Mouse (Mus musculus) kidney, adult 2 months (tissue): ENCODE data around the gene Rbfox3. TPM values are rescaled to one million over a fixed set of nuclear protein-coding genes. Genes with fewer than 3 reads are reported as not detected.

Experiments used
- DNase-seq: peaks from one replicate; pipeline ENCODE4 v3.0.0; 2021
- H3K27ac ChIP-seq: fragments of 200-500 bp; 2 replicates; pipeline ENCODE4 v1.5.1; 2012; ENCODE audit warnings: low read depth, low read length, control low read depth, inconsistent platforms; ENCODE audit not compliant: insufficient read depth
- H3K27me3 ChIP-seq: fragments of 200-500 bp; replicated peaks from 2 replicates; pipeline ENCODE4 v1.6.1; 2012; ENCODE audit warnings: mild to moderate bottlenecking, moderate library complexity, low read length, inconsistent platforms; ENCODE audit not compliant: control insufficient read depth, insufficient read depth
- H3K36me3 ChIP-seq: fragments of 200-500 bp; 2 replicates; pipeline ENCODE4 v1.6.1; 2012; ENCODE audit warnings: mild to moderate bottlenecking, moderate library complexity, low read length, inconsistent platforms; ENCODE audit not compliant: control insufficient read depth, insufficient read depth
- H3K4me1 ChIP-seq: fragments of 200-500 bp; 2 replicates; pipeline ENCODE4 v1.6.1; 2011; ENCODE audit warnings: low read length; ENCODE audit not compliant: control insufficient read depth, insufficient read depth
- H3K4me3 ChIP-seq: fragments of 200-500 bp; 2 replicates; pipeline ENCODE4 v1.5.1; 2011; ENCODE audit warnings: mild to moderate bottlenecking, low read depth, low read length, control low read depth; ENCODE audit not compliant: insufficient read depth
- CTCF ChIP-seq: fragments of 200-500 bp; conservative IDR thresholded peaks from 2 replicates; pipeline ENCODE4 v1.5.1; 2011; ENCODE audit warnings: low read depth, mild to moderate bottlenecking, control low read depth, low read length, moderate library complexity, mixed read lengths; ENCODE audit not compliant: insufficient read depth, insufficient read length
- POLR2A ChIP-seq: fragments of 200-500 bp; IDR thresholded peaks from one replicate; pipeline ENCODE4 v1.6.1; 2011; ENCODE audit warnings: low read depth, low read length, control low read depth
- WGBS: fragments of 180-500 bp; shearing (Covaris S2); methylation state at CpG from one replicate; pipeline ENCODE4 v1.1.7; 2018; 5-methylcytosine and 5-hydroxymethylcytosine counted together
- polyA plus RNA-seq: library from polyadenylated mRNA; depleted of rRNA; stranded (reverse); fragments of >200 nt; gene quantifications from 2 replicates; pipeline ENCODE4 v1.2.3, GENCODE M21; 2012

Gene Rbfox3
- polyA plus RNA-seq, 1 experiment = 0.27 TPM

GRCm38 (mm10) chr11:118879466-118880150 is 31.8 kb downstream of the Rbfox3 start:
- Histone ChIP-seq H3K4me3 (no peak overlapping the region), H3K27ac (no peak overlapping the region), H3K4me1 (no peaks in the 10 kb centered on the region), H3K36me3 (no peaks in the 10 kb centered on the region), H3K27me3 (no peaks in the 10 kb centered on the region)
- no peak for DNase-seq
- TF ChIP-seq POLR2A = no peak
- TF ChIP-seq CTCF = no peak
- 90% methylated on average over 8 of the region's 8 CpGs for WGBS

GRCm38 (mm10) chr11:118878605-118879245 is 32.7 kb downstream of the Rbfox3 start:
- Histone ChIP-seq H3K27ac (no peak overlapping the region), H3K36me3 (no peaks in the 10 kb centered on the region), H3K4me1 (no peaks in the 10 kb centered on the region), H3K4me3 (no peak overlapping the region), H3K27me3 (no peaks in the 10 kb centered on the region)
- no peak for DNase-seq
- WGBS = 94% methylated on average over 13 of the region's 13 CpGs
- TF ChIP-seq CTCF (no peak), POLR2A (no peak)

GRCm38 (mm10) chr11:118875243-118875897 is 36.0 kb downstream of the Rbfox3 start:
- Histone ChIP-seq H3K27ac (no peak overlapping the region), H3K27me3 (no peaks in the 10 kb centered on the region), H3K4me1 (no peaks in the 10 kb centered on the region), H3K4me3 (no peak overlapping the region), H3K36me3 (no peaks in the 10 kb centered on the region)
- 50% methylated on average over 5 of the region's 5 CpGs for WGBS
- TF ChIP-seq POLR2A = no peak
- no peak for TF ChIP-seq CTCF
- DNase-seq = no peak

- 30% methylated on average over 7 of the region's 7 CpGs for WGBS
- TF ChIP-seq POLR2A (no peak), CTCF (no peak)
These were observed 36.8 kb downstream of the Rbfox3 start for GRCm38 (mm10) chr11:118874487-118875095.

GRCm38 (mm10) chr11:118874022-118874421 is 37.4 kb downstream of the Rbfox3 start:
- H3K27ac ChIP-seq = no peak overlapping the region
- TF ChIP-seq CTCF (no peak), POLR2A (no peak)
- H3K4me3 ChIP-seq = no peak overlapping the region
- H3K27me3 ChIP-seq = no peaks in the 10 kb centered on the region
- no peak for DNase-seq
- no peaks in the 10 kb centered on the region for H3K4me1 ChIP-seq
- 42% methylated on average over 11 of the region's 11 CpGs for WGBS
- no peaks in the 10 kb centered on the region for H3K36me3 ChIP-seq

More at GRCm38 (mm10) chr11:118874487-118875095, 36.8 kb downstream of the Rbfox3 start:
- Histone ChIP-seq H3K36me3 (no peaks in the 10 kb centered on the region), H3K4me3 (no peak overlapping the region), H3K4me1 (no peaks in the 10 kb centered on the region), H3K27ac (no peak overlapping the region), H3K27me3 (no peaks in the 10 kb centered on the region)
- DNase-seq = no peak

- Histone ChIP-seq H3K27ac (no peak overlapping the region), H3K27me3 (no peaks in the 10 kb centered on the region), H3K4me1 (no peaks in the 10 kb centered on the region), H3K4me3 (no peak overlapping the region), H3K36me3 (no peaks in the 10 kb centered on the region)
- TF ChIP-seq CTCF (no peak), POLR2A (no peak)
- no peak for DNase-seq
- 85% methylated on average over 10 of the region's 10 CpGs for WGBS
These were observed 39.9 kb downstream of the Rbfox3 start for GRCm38 (mm10) chr11:118871527-118871926.

- no peak overlapping the region for H3K27ac ChIP-seq
- no peak overlapping the region for H3K4me3 ChIP-seq
- no peak for TF ChIP-seq CTCF
- no peak for TF ChIP-seq POLR2A
- no peaks in the 10 kb centered on the region for H3K27me3 ChIP-seq
- H3K4me1 ChIP-seq = no peaks in the 10 kb centered on the region
- WGBS = 83% methylated on average over 3 of the region's 3 CpGs
- no peaks in the 10 kb centered on the region for H3K36me3 ChIP-seq
- DNase-seq = no peak
These were observed 48.0 kb downstream of the Rbfox3 start for GRCm38 (mm10) chr11:118863360-118863759.
